8 mouse cellular contexts compared by ENCODE assay signal in genomic region chr7:43919559-43920451, GRCm38 (mm10). TPM values are rescaled to one million over a fixed set of nuclear protein-coding genes. Genes with fewer than 3 reads are reported as not detected.
DNase-seq lines count a peak whose midpoint lies in the region; ATAC-seq lines count a peak whose summit lies in the region.

No protein-coding gene starts in this region.

- H3K27ac ChIP-seq in embryonic facial prominence, embryonic 11.5 days (replicated peaks; ENCODE audit: low read depth, low read length): no peak overlapping the region
- no peak overlapping the region for H3K27ac ChIP-seq in heart, embryonic 12.5 days (ENCODE audit: poor library complexity, severe bottlenecking)
- H3K27ac ChIP-seq in liver, embryonic 12.5 days: no peak overlapping the region

- no peak overlapping the region for H3K9ac ChIP-seq in embryonic facial prominence, embryonic 11.5 days (replicated peaks; ENCODE audit: low read length)
- no peak overlapping the region for H3K9ac ChIP-seq in heart, embryonic 12.5 days
- H3K9ac ChIP-seq in liver, embryonic 12.5 days: no peak overlapping the region

- ATAC-seq in embryonic facial prominence, embryonic 11.5 days (replicated peaks; ENCODE audit: insufficient number of reproducible peaks, low FRiP score, low TSS enrichment, low read depth): peak; percentile 84
- ATAC-seq in heart, embryonic 12.5 days (ENCODE audit: insufficient number of reproducible peaks, low FRiP score): peak; percentile 72
- ATAC-seq in liver, embryonic 12.5 days: peak; percentile 74

- H3K4me1 ChIP-seq in embryonic facial prominence, embryonic 11.5 days (ENCODE audit: control insufficient read depth, insufficient read depth, low read length): no peaks in the 10 kb centered on the region
- no peaks in the 10 kb centered on the region for H3K4me1 ChIP-seq in heart, embryonic 12.5 days (replicated peaks)
- no peaks in the 10 kb centered on the region for H3K4me1 ChIP-seq in liver, embryonic 12.5 days

- no peaks in the 10 kb centered on the region for H3K27me3 ChIP-seq in embryonic facial prominence, embryonic 11.5 days (ENCODE audit: control insufficient read depth, insufficient read depth, low read length)
- 0 out of 2 replicates have a peak, but pooled peaks cover 12% of the 10 kb centered on the region for H3K27me3 ChIP-seq in heart, embryonic 12.5 days (replicated peaks)
- H3K27me3 ChIP-seq in liver, embryonic 12.5 days (replicated peaks): no peaks in the 10 kb centered on the region; the same call in 1 of the 2 replicates

- peak; percentile 59 to 62 for DNase-seq in B cell, adult 2 months
- DNase-seq in adrenal gland, postnatal 14 days: peak; percentile 81
- peak; percentile 85 for DNase-seq in embryonic facial prominence, embryonic 11.5 days (ENCODE audit: low spot score)
- peak; percentile 82 for DNase-seq in kidney, postnatal 10 days
- peak; percentile 50 for DNase-seq in naive thymus-derived CD4-positive, alpha-beta T cell, adult 2 months (ENCODE audit: low read depth)
- peak; percentile 23 for DNase-seq in telencephalon, adult 2 months (ENCODE audit: low read depth, low spot score)

- H3K4me2 ChIP-seq in embryonic facial prominence, embryonic 11.5 days (ENCODE audit: low read depth, low read length): no peak overlapping the region
- no peak overlapping the region for H3K4me2 ChIP-seq in heart, embryonic 12.5 days
- no peak overlapping the region for H3K4me2 ChIP-seq in liver, embryonic 12.5 days

- no peak overlapping the region for H3K4me3 ChIP-seq in embryonic facial prominence, embryonic 11.5 days (ENCODE audit: low read depth, low read length)
- no peak overlapping the region for H3K4me3 ChIP-seq in heart, embryonic 12.5 days
- H3K4me3 ChIP-seq in liver, embryonic 12.5 days: no peak overlapping the region

- 32% methylated on average over 14 of the region's 14 CpGs for WGBS in embryonic facial prominence, embryonic 11.5 days
- WGBS in heart, embryonic 12.5 days: 26% methylated on average over 14 of the region's 14 CpGs
- 21% methylated on average over 13 of the region's 14 CpGs for WGBS in liver, embryonic 12.5 days (ENCODE audit: insufficient replicate concordance)

- no peaks in the 10 kb centered on the region for H3K36me3 ChIP-seq in embryonic facial prominence, embryonic 11.5 days (replicated peaks; ENCODE audit: control insufficient read depth, insufficient read depth, low read depth, low read length)
- H3K36me3 ChIP-seq in heart, embryonic 12.5 days: no peaks in the 10 kb centered on the region
- no peaks in the 10 kb centered on the region for H3K36me3 ChIP-seq in liver, embryonic 12.5 days

- H3K9me3 ChIP-seq in embryonic facial prominence, embryonic 11.5 days (replicated peaks; ENCODE audit: control insufficient read depth, low read length): no peaks in the 10 kb centered on the region
- H3K9me3 ChIP-seq in heart, embryonic 12.5 days (replicated peaks): no peaks in the 10 kb centered on the region
- no peaks in the 10 kb centered on the region for H3K9me3 ChIP-seq in liver, embryonic 12.5 days (replicated peaks)

RNA-seq across cellular contexts. Expression of gene Klk15, which starts 13.7 kb away (rescaled TPM):
- not detected in 2 replicates for total RNA-seq in adrenal gland, postnatal 14 days (2021)
- not detected in 2 replicates for polyA plus RNA-seq in embryonic facial prominence, embryonic 11.5 days (2014; fragmentation: Nextera tagmentation; extraction: Ambion mirVana)
- not detected in 2 replicates for polyA plus RNA-seq in heart, embryonic 12.5 days (2016; fragmentation: Nextera tagmentation; extraction: Ambion mirVana)
- not detected in 2 replicates for polyA plus RNA-seq in liver, embryonic 12.5 days (2016; fragmentation: Nextera tagmentation; extraction: Ambion mirVana)

RNA-seq across cellular contexts. Expression of gene Klk1b8, which starts 30.7 kb away (rescaled TPM):
- not detected in 2 replicates for total RNA-seq in adrenal gland, postnatal 14 days (2021)
- polyA plus RNA-seq in embryonic facial prominence, embryonic 11.5 days (2014; fragmentation: Nextera tagmentation; extraction: Ambion mirVana): not detected in 2 replicates
- polyA plus RNA-seq in heart, embryonic 12.5 days (2016; fragmentation: Nextera tagmentation; extraction: Ambion mirVana): not detected in 2 replicates
- polyA plus RNA-seq in liver, embryonic 12.5 days (2016; fragmentation: Nextera tagmentation; extraction: Ambion mirVana): not detected in 2 replicates

RNA-seq across cellular contexts. Expression of gene Klk4, which starts 38.8 kb away (rescaled TPM):
- not detected in 2 replicates for total RNA-seq in adrenal gland, postnatal 14 days (2021)
- polyA plus RNA-seq in embryonic facial prominence, embryonic 11.5 days (2014; fragmentation: Nextera tagmentation; extraction: Ambion mirVana): 0.28 TPM in 1 of 2 replicates, not detected in the other
- polyA plus RNA-seq in heart, embryonic 12.5 days (2016; fragmentation: Nextera tagmentation; extraction: Ambion mirVana): 0.18 TPM in 1 of 2 replicates, not detected in the other
- polyA plus RNA-seq in liver, embryonic 12.5 days (2016; fragmentation: Nextera tagmentation; extraction: Ambion mirVana): not detected in 2 replicates

RNA-seq across cellular contexts. Expression of gene Klk1b1, which starts 46.7 kb away (rescaled TPM):
- not detected in 2 replicates for total RNA-seq in adrenal gland, postnatal 14 days (2021)
- polyA plus RNA-seq in embryonic facial prominence, embryonic 11.5 days (2014; fragmentation: Nextera tagmentation; extraction: Ambion mirVana): not detected in 2 replicates
- not detected in 2 replicates for polyA plus RNA-seq in heart, embryonic 12.5 days (2016; fragmentation: Nextera tagmentation; extraction: Ambion mirVana)
- not detected in 2 replicates for polyA plus RNA-seq in liver, embryonic 12.5 days (2016; fragmentation: Nextera tagmentation; extraction: Ambion mirVana)

RNA-seq across cellular contexts. Expression of gene Klk1b9, which starts 56.1 kb away (rescaled TPM):
- total RNA-seq in adrenal gland, postnatal 14 days (2021): not detected in 2 replicates
- polyA plus RNA-seq in embryonic facial prominence, embryonic 11.5 days (2014; fragmentation: Nextera tagmentation; extraction: Ambion mirVana): not detected in 2 replicates
- not detected in 2 replicates for polyA plus RNA-seq in heart, embryonic 12.5 days (2016; fragmentation: Nextera tagmentation; extraction: Ambion mirVana)
- polyA plus RNA-seq in liver, embryonic 12.5 days (2016; fragmentation: Nextera tagmentation; extraction: Ambion mirVana): not detected in 2 replicates

Comparison
In these comparisons a context has a peak if more than half of its experiments do, and no peak if none do; other contexts are left out.
1. DNase-seq: peak in every context shown above with its lines; median percentile 85 in embryonic facial prominence, embryonic 11.5 days; 82 in kidney, postnatal 10 days; 81 in adrenal gland, postnatal 14 days; 60 in B cell, adult 2 months; 50 in naive thymus-derived CD4-positive, alpha-beta T cell, adult 2 months; 23 in telencephalon, adult 2 months.